ENCODE assay signal across 16 mouse cellular contexts in the genomic region with DNA sequence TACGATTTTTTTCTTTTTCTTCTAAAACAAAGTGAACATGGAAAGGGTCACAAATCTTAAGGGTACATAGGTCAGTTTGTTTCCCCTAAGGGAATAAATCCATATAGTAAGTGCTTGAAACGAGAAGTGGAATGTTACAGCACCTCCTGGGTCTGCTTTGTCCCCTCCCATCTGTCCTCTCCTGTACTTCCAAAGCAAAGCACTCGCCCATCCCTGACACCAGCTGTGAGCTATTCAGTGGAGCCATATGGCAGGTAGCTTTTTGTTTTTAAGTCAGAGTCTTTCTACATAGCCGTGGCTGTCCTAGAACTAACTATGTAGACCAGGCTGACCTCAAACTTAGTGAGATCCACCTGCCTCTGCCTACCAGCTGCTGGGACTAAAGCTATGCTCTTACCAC. TPM values are rescaled to one million over a fixed set of nuclear protein-coding genes. Genes with fewer than 3 reads are reported as not detected.
DNase-seq lines count a peak whose midpoint lies in the region.
"Had no signal": no experiment of that assay in that cellular context is flagged by ENCODE, and none has a peak within 500 bp of the region (broad histone marks: within the 10 kb centered on the region; RNA-seq: fewer than 3 reads in every experiment).

No protein-coding gene starts in this region.

- peak; percentile 25 to 42 for DNase-seq in cerebellum, postnatal 25 days
- no peak for DNase-seq in cerebellum, adult 18-20 months
- DNase-seq in layer of hippocampus, adult 9-11 months, result peak; percentile 26
- no peak for DNase-seq in layer of hippocampus, adult 9-10 months (ENCODE audit: low spot score)
- DNase-seq in R1 (ENCODE audit: low read depth, low spot score), result peak; percentile 77
- DNase-seq in ovary, postnatal 36 days (ENCODE audit: low spot score), result no peak
- no peak for DNase-seq in gastrocnemius, postnatal 10 days
- DNase-seq: adrenal gland, adult 8-10 months; embryo, embryonic 11 days; gastrocnemius, postnatal 25 days; heart, adult 18-20 months; heart, postnatal 36 days; kidney, adult 9 months; kidney, postnatal 10 days; right cerebral cortex, postnatal 4 days; thymus, postnatal 4 days had no signal

RNA-seq across cellular contexts. Expression of gene Agpat4, which starts 12.2 kb away (rescaled TPM):
- total RNA-seq in gastrocnemius, postnatal 10 days (2021), result 1 to 10 TPM; 5.7 to 7.7 TPM

Comparison
In these comparisons a context has a peak if more than half of its experiments do, and no peak if none do; other contexts are left out.
1. DNase-seq: peak in cerebellum, postnatal 25 days (2 of 2), layer of hippocampus, adult 9-11 months (single experiment) and R1 (single experiment); none in cerebellum, adult 18-20 months (0 of 2), layer of hippocampus, adult 9-10 months (single experiment), ovary, postnatal 36 days (single experiment) and gastrocnemius, postnatal 10 days (single experiment).